24 mouse cellular contexts compared by ENCODE assay signal in genomic region chr3:39461561-39461960, GRCm38 (mm10).
A peak's percentile ranks its signal among the peaks of the same experiment; 100 is the strongest.
DNase-seq lines count a peak whose midpoint lies in the region; ATAC-seq and TF ChIP-seq lines count a peak whose summit lies in the region.
"Had no signal": no experiment of that assay in that cellular context is flagged by ENCODE, and none has a peak within 500 bp of the region (broad histone marks: within the 10 kb centered on the region; RNA-seq: fewer than 3 reads in every experiment).

No protein-coding gene starts in this region.

- no peaks in the 10 kb centered on the region; the same call in 1 of the 2 replicates for H3K4me1 ChIP-seq in hindbrain, postnatal 0 days (ENCODE audit: insufficient read depth, low read length)
- H3K4me1 ChIP-seq in hindbrain, embryonic 10.5 days (replicated peaks): no peaks in the 10 kb centered on the region
- H3K4me1 ChIP-seq in lung, embryonic 14.5 days (ENCODE audit: insufficient read depth): no peaks in the 10 kb centered on the region
- H3K4me1 ChIP-seq in lung, postnatal 0 days (ENCODE audit: insufficient read depth, low read depth, low read length): no peaks in the 10 kb centered on the region
- H3K4me1 ChIP-seq: hindbrain, embryonic 12.5 days; limb, embryonic 12.5 days; liver, embryonic 12.5 days; midbrain, embryonic 13.5 days had no signal

- ATAC-seq in hindbrain, postnatal 0 days: no peak
- no peak for ATAC-seq in lung, embryonic 14.5 days (ENCODE audit: insufficient read depth)
- ATAC-seq in lung, postnatal 0 days: no peak
- ATAC-seq in Patski: peak; percentile 19
- ATAC-seq: liver, embryonic 12.5 days; liver, postnatal 0 days; midbrain, embryonic 13.5 days had no signal

- in situ Hi-C loops in Patski (cut with MboI; ENCODE audit: low pct_unique_long_range_greater_than_20kb): loop anchor here (25.0 kb wide), 1 partner anchor 1224 kb away; no protein-coding TSS in a partner anchor

- no peak overlapping the region for H3K9ac ChIP-seq in hindbrain, postnatal 0 days (replicated peaks; ENCODE audit: low read length)
- H3K9ac ChIP-seq in lung, embryonic 14.5 days: no peak overlapping the region
- no peak overlapping the region for H3K9ac ChIP-seq in lung, postnatal 0 days (replicated peaks; ENCODE audit: low read depth)
- H3K9ac ChIP-seq: forebrain, embryonic 15.5 days; heart, embryonic 15.5 days; hindbrain, embryonic 12.5 days; limb, embryonic 12.5 days; liver, embryonic 12.5 days; liver, postnatal 0 days; midbrain, embryonic 13.5 days; neural tube, embryonic 13.5 days had no signal

- no peak overlapping the region for H3K27ac ChIP-seq in hindbrain, postnatal 0 days
- no peak overlapping the region for H3K27ac ChIP-seq in hindbrain, embryonic 10.5 days
- no peak overlapping the region for H3K27ac ChIP-seq in lung, embryonic 14.5 days (ENCODE audit: low read depth)
- H3K27ac ChIP-seq in lung, postnatal 0 days (ENCODE audit: low read length): no peak overlapping the region
- no peak overlapping the region for H3K27ac ChIP-seq in left cerebral cortex, adult 2 months
- H3K27ac ChIP-seq: heart, embryonic 15.5 days; hindbrain, embryonic 12.5 days; limb, embryonic 12.5 days; liver, embryonic 12.5 days; macrophage; midbrain, embryonic 13.5 days; neural tube, embryonic 13.5 days had no signal

- no peak for TF ChIP-seq EP300 in lung, postnatal 0 days (IDR thresholded peaks at IDR 0.05)

- no peaks in the 10 kb centered on the region for H3K27me3 ChIP-seq in hindbrain, postnatal 0 days (ENCODE audit: insufficient read depth, low read length)
- H3K27me3 ChIP-seq in hindbrain, embryonic 10.5 days (ENCODE audit: insufficient read depth, poor library complexity, severe bottlenecking): no peaks in the 10 kb centered on the region
- no peaks in the 10 kb centered on the region for H3K27me3 ChIP-seq in lung, embryonic 14.5 days (ENCODE audit: insufficient read depth, low read length)
- no peaks in the 10 kb centered on the region for H3K27me3 ChIP-seq in lung, postnatal 0 days (replicated peaks; ENCODE audit: insufficient read depth, low read length)
- H3K27me3 ChIP-seq in Patski: peaks cover 4% of the 10 kb centered on the region
- H3K27me3 ChIP-seq: forebrain, embryonic 15.5 days; heart, embryonic 15.5 days; hindbrain, embryonic 12.5 days; limb, embryonic 12.5 days; liver, embryonic 12.5 days; midbrain, embryonic 13.5 days; neural tube, embryonic 13.5 days had no signal

- no peaks in the 10 kb centered on the region for H3K36me3 ChIP-seq in hindbrain, postnatal 0 days (ENCODE audit: insufficient read depth, low read length)
- no peaks in the 10 kb centered on the region for H3K36me3 ChIP-seq in hindbrain, embryonic 10.5 days
- H3K36me3 ChIP-seq in lung, embryonic 14.5 days (ENCODE audit: insufficient read depth): no peaks in the 10 kb centered on the region
- H3K36me3 ChIP-seq in lung, postnatal 0 days (ENCODE audit: insufficient read depth, low read length): no peaks in the 10 kb centered on the region
- H3K36me3 ChIP-seq: forebrain, embryonic 15.5 days; heart, embryonic 15.5 days; hindbrain, embryonic 12.5 days; limb, embryonic 12.5 days; liver, embryonic 12.5 days; midbrain, embryonic 13.5 days; neural tube, embryonic 13.5 days had no signal

- POLR2A ChIA-PET in Patski (lab: Charles Lee): no interaction called here

- H3K4me2 ChIP-seq in hindbrain, postnatal 0 days (ENCODE audit: low read depth, low read length): no peak overlapping the region
- no peak overlapping the region for H3K4me2 ChIP-seq in lung, embryonic 14.5 days
- H3K4me2 ChIP-seq in lung, postnatal 0 days (replicated peaks; ENCODE audit: low read depth, low read length): no peak overlapping the region
- H3K4me2 ChIP-seq: forebrain, embryonic 15.5 days; heart, embryonic 15.5 days; hindbrain, embryonic 12.5 days; limb, embryonic 12.5 days; liver, embryonic 12.5 days; midbrain, embryonic 13.5 days; neural tube, embryonic 13.5 days had no signal

- no peak overlapping the region for H3K4me3 ChIP-seq in hindbrain, postnatal 0 days (ENCODE audit: low read length)
- H3K4me3 ChIP-seq in hindbrain, embryonic 10.5 days: no peak overlapping the region
- no peak overlapping the region for H3K4me3 ChIP-seq in lung, embryonic 14.5 days (ENCODE audit: low read depth, low read length)
- H3K4me3 ChIP-seq in lung, postnatal 0 days (ENCODE audit: low read depth, low read length): no peak overlapping the region
- no peak overlapping the region for H3K4me3 ChIP-seq in left cerebral cortex, adult 2 months
- H3K4me3 ChIP-seq: forebrain, embryonic 15.5 days; heart, embryonic 15.5 days; hindbrain, embryonic 12.5 days; limb, embryonic 12.5 days; liver, embryonic 12.5 days; midbrain, embryonic 13.5 days; neural tube, embryonic 13.5 days had no signal

- CTCF ChIA-PET in Patski (lab: Charles Lee): interaction anchor here (0.9 to 2.0 kb wide), 4 partner anchors 30 to 577 kb away, joined by 3 to 4 read pairs (median 3); no protein-coding TSS in a partner anchor

- WGBS in hindbrain, postnatal 0 days: 94% methylated on average over 4 of the region's 4 CpGs
- 89% methylated on average over 4 of the region's 4 CpGs for WGBS in hindbrain, embryonic 10.5 days
- 91% methylated on average over 4 of the region's 4 CpGs for WGBS in lung, embryonic 14.5 days
- 83% methylated on average over 4 of the region's 4 CpGs for WGBS in lung, postnatal 0 days

- no peak for DNase-seq in hindbrain, postnatal 0 days (ENCODE audit: low spot score)
- no peak for DNase-seq in hindbrain, embryonic 10.5 days (ENCODE audit: low spot score)
- no peak for DNase-seq in lung, embryonic 14.5 days
- no peak for DNase-seq in lung, postnatal 0 days (ENCODE audit: low spot score)
- DNase-seq in Patski (ENCODE audit: low read depth, low spot score): no peak
- no peak for DNase-seq in layer of hippocampus, adult 9-11 months
- no peak for DNase-seq in left cerebral cortex, adult 2 months (ENCODE audit: extremely low spot score in 1 of 2, low spot score in 2 of 2)
- DNase-seq: adrenal gland, adult 8-10 months; cerebellum, adult 8-10 months; cerebellum, postnatal 36 days; gastrocnemius, postnatal 10 days; kidney, adult 11 months; kidney, postnatal 4 days; liver, postnatal 0 days; lung, postnatal 10 days; right cerebral cortex, postnatal 14 days had no signal

- intact Hi-C loops in left cerebral cortex, adult 2 months (cut with DNase I): no loop called here

- H3K9me3 ChIP-seq in hindbrain, postnatal 0 days (ENCODE audit: low read length): no peaks in the 10 kb centered on the region
- no peaks in the 10 kb centered on the region for H3K9me3 ChIP-seq in hindbrain, embryonic 10.5 days
- no peaks in the 10 kb centered on the region for H3K9me3 ChIP-seq in lung, embryonic 14.5 days (ENCODE audit: low read depth, low read length)
- no peaks in the 10 kb centered on the region for H3K9me3 ChIP-seq in lung, postnatal 0 days (ENCODE audit: low read length)
- H3K9me3 ChIP-seq: forebrain, embryonic 15.5 days; heart, embryonic 15.5 days; hindbrain, embryonic 12.5 days; limb, embryonic 12.5 days; midbrain, embryonic 13.5 days; neural tube, embryonic 13.5 days had no signal

- 0 out of 2 replicates have a peak, but pooled peaks have one; percentile 8 for TF ChIP-seq CTCF in hindbrain, postnatal 0 days (IDR thresholded peaks at IDR 0.05; ENCODE audit: low read depth)
- 0 out of 2 replicates have a peak, but pooled peaks have one; percentile 18 for TF ChIP-seq CTCF in lung, embryonic 14.5 days (IDR thresholded peaks at IDR 0.05; ENCODE audit: low read depth)
- TF ChIP-seq CTCF in lung, postnatal 0 days (IDR thresholded peaks at IDR 0.05): no peak; the same call in 1 of the 2 replicates
- TF ChIP-seq CTCF in Patski (IDR thresholded peaks at IDR 0.05): peak; percentile 63
- TF ChIP-seq CTCF in left cerebral cortex, adult 2 months (IDR thresholded peaks at IDR 0.05): no peak; the same call in 1 of the 2 replicates

Comparison
In these comparisons a context has a peak if more than half of its experiments do, and no peak if none do; other contexts are left out.
1. CTCF ChIP-seq: peak in hindbrain, postnatal 0 days (single experiment), lung, embryonic 14.5 days (single experiment) and Patski (single experiment); none in lung, postnatal 0 days (single experiment) and left cerebral cortex, adult 2 months (single experiment).